Mouse (Mus musculus): Measurements from ENCODE around the gene Rnls. TPM values are rescaled to one million over a fixed set of nuclear protein-coding genes. Genes with fewer than 3 reads are reported as not detected.
A peak's percentile ranks its signal among the peaks of the same experiment; 100 is the strongest.
"Not testable (repeated sequence)": the region's sequence is repeated elsewhere in the genome, so short reads cannot be mapped to it uniquely, and the experiment has no call there.

The Rnls gene
- polyA plus RNA-seq (2012; rRNA removed) (0.22 and 0.29 TPM in 2 replicates), polyA plus RNA-seq (2014; fragmentation: Nextera tagmentation; extraction: Ambion mirVana) (1.0 and 1.2 TPM in 2 replicates)

- Histone ChIP-seq H3K4me2 (ENCODE audit: low read depth) (peak within 1 kb of the TSS; percentile 71), H3K9ac (replicated peaks) (peak within 1 kb of the TSS; percentile 63), H3K36me3 (replicated peaks; ENCODE audit: control insufficient read depth, insufficient read depth, low read depth) (no peaks in the 10 kb centered on the region), H3K27me3 (ENCODE audit: control insufficient read depth, insufficient read depth, low read length) (no peaks in the 10 kb centered on the region), H3K4me1 (replicated peaks; ENCODE audit: control insufficient read depth in 2 of 2, insufficient read depth in 2 of 2, low read length in 1 of 2) (no peaks in the 10 kb centered on the region), H3K27ac (no peak within 1 kb of the TSS), H3K4me3 (ENCODE audit: insufficient read depth in 1 of 2, low read depth in 2 of 2, low read length in 2 of 2) (peak within 1 kb of the TSS; percentile 54 to 77), H3K9me3 (ENCODE audit: control insufficient read depth, low read length) (no peaks in the 10 kb centered on the region)
- WGBS (ENCODE audit: insufficient replicate concordance) = under 1% methylated on average over 40 of the region's 48 CpGs
- peak; percentile 95 for ATAC-seq (ENCODE audit: insufficient read depth)
- TF ChIP-seq CTCF (IDR thresholded peaks at IDR 0.05; ENCODE audit: low read depth) (peak; percentile 2; the same call in 1 of the 2 replicates), EP300 (IDR thresholded peaks at IDR 0.05; ENCODE audit: low read depth) (no peak)
- peak; percentile 45 to 49 (median 47) for DNase-seq (ENCODE audit: low read depth in 3 of 3, low spot score in 3 of 3)
These were observed at the start of gene Rnls for GRCm38 (mm10) chr19:33391651-33392382. Gene Rnls (minus strand): TSS chr19:33392295.

GRCm38 (mm10) chr19:33429457-33429856, 37.4 kb upstream of the Rnls start:
- DNase-seq (ENCODE audit: low read depth in 3 of 3, low spot score in 3 of 3) = no peak
- WGBS (ENCODE audit: insufficient replicate concordance) = 12% methylated on average over 2 of the region's 2 CpGs
- H3K9me3 ChIP-seq (ENCODE audit: control insufficient read depth, low read length) = no peaks in the 10 kb centered on the region
- ATAC-seq (ENCODE audit: insufficient read depth) = no peak
- no peak overlapping the region for H3K9ac ChIP-seq (replicated peaks)
- no peaks in the 10 kb centered on the region for H3K36me3 ChIP-seq (replicated peaks; ENCODE audit: control insufficient read depth, insufficient read depth, low read depth)
- no peak overlapping the region for H3K4me2 ChIP-seq (ENCODE audit: low read depth)
- no peak overlapping the region for H3K27ac ChIP-seq
- H3K4me1 ChIP-seq (replicated peaks; ENCODE audit: control insufficient read depth in 2 of 2, insufficient read depth in 2 of 2, low read length in 1 of 2) = no peaks in the 10 kb centered on the region
- H3K4me3 ChIP-seq (ENCODE audit: insufficient read depth in 1 of 2, low read depth in 2 of 2, low read length in 2 of 2) = no peak overlapping the region
- no peaks in the 10 kb centered on the region for H3K27me3 ChIP-seq (ENCODE audit: control insufficient read depth, insufficient read depth, low read length)
- no peak for TF ChIP-seq CTCF (IDR thresholded peaks at IDR 0.05; ENCODE audit: low read depth)
- TF ChIP-seq EP300 (IDR thresholded peaks at IDR 0.05; ENCODE audit: low read depth) = no peak

- not testable (repeated sequence) for H3K4me1 ChIP-seq (replicated peaks; ENCODE audit: control insufficient read depth in 2 of 2, insufficient read depth in 2 of 2, low read length in 1 of 2); H3K27me3 ChIP-seq (ENCODE audit: control insufficient read depth, insufficient read depth, low read length); H3K36me3 ChIP-seq (replicated peaks; ENCODE audit: control insufficient read depth, insufficient read depth, low read depth); H3K4me2 ChIP-seq (ENCODE audit: low read depth); H3K9ac ChIP-seq (replicated peaks); DNase-seq (ENCODE audit: low read depth in 3 of 3, low spot score in 3 of 3); H3K9me3 ChIP-seq (ENCODE audit: control insufficient read depth, low read length); H3K27ac ChIP-seq; ATAC-seq (ENCODE audit: insufficient read depth); H3K4me3 ChIP-seq (ENCODE audit: insufficient read depth in 1 of 2, low read depth in 2 of 2, low read length in 2 of 2)
- 62% methylated on average over 9 of the region's 9 CpGs for WGBS (ENCODE audit: insufficient replicate concordance)
These were observed 27.3 kb upstream of the Rnls start for GRCm38 (mm10) chr19:33419368-33419767.

GRCm38 (mm10) chr19:33380825-33381224, 11.3 kb downstream of the Rnls start:
- H3K27ac ChIP-seq = no peak overlapping the region
- H3K4me3 ChIP-seq (ENCODE audit: insufficient read depth in 1 of 2, low read depth in 2 of 2, low read length in 2 of 2) = no peak overlapping the region
- WGBS (ENCODE audit: insufficient replicate concordance) = 55% methylated on average over 2 of the region's 2 CpGs
- H3K9me3 ChIP-seq (ENCODE audit: control insufficient read depth, low read length) = no peaks in the 10 kb centered on the region
- DNase-seq (ENCODE audit: low read depth in 3 of 3, low spot score in 3 of 3) (no peak), ATAC-seq (ENCODE audit: insufficient read depth) (no peak)
- H3K9ac ChIP-seq (replicated peaks) = no peak overlapping the region
- H3K4me1 ChIP-seq (replicated peaks; ENCODE audit: control insufficient read depth in 2 of 2, insufficient read depth in 2 of 2, low read length in 1 of 2) = no peaks in the 10 kb centered on the region
- no peak overlapping the region for H3K4me2 ChIP-seq (ENCODE audit: low read depth)
- no peak for TF ChIP-seq CTCF (IDR thresholded peaks at IDR 0.05; ENCODE audit: low read depth)
- TF ChIP-seq EP300 (IDR thresholded peaks at IDR 0.05; ENCODE audit: low read depth) = no peak
- no peaks in the 10 kb centered on the region for H3K27me3 ChIP-seq (ENCODE audit: control insufficient read depth, insufficient read depth, low read length)
- H3K36me3 ChIP-seq (replicated peaks; ENCODE audit: control insufficient read depth, insufficient read depth, low read depth) = no peaks in the 10 kb centered on the region

GRCm38 (mm10) chr19:33380386-33380785, 11.7 kb downstream of the Rnls start:
- no peaks in the 10 kb centered on the region for H3K36me3 ChIP-seq (replicated peaks; ENCODE audit: control insufficient read depth, insufficient read depth, low read depth)
- no peak overlapping the region for H3K9ac ChIP-seq (replicated peaks)
- WGBS (ENCODE audit: insufficient replicate concordance) = 10% methylated on average over 3 of the region's 3 CpGs
- H3K9me3 ChIP-seq (ENCODE audit: control insufficient read depth, low read length) = no peaks in the 10 kb centered on the region
- H3K4me1 ChIP-seq (replicated peaks; ENCODE audit: control insufficient read depth in 2 of 2, insufficient read depth in 2 of 2, low read length in 1 of 2) = no peaks in the 10 kb centered on the region
- H3K4me3 ChIP-seq (ENCODE audit: insufficient read depth in 1 of 2, low read depth in 2 of 2, low read length in 2 of 2) = no peak overlapping the region
- H3K27me3 ChIP-seq (ENCODE audit: control insufficient read depth, insufficient read depth, low read length) = no peaks in the 10 kb centered on the region
- no peak for TF ChIP-seq EP300 (IDR thresholded peaks at IDR 0.05; ENCODE audit: low read depth)
- peak; percentile 32; the same call in 1 of the 2 replicates for TF ChIP-seq CTCF (IDR thresholded peaks at IDR 0.05; ENCODE audit: low read depth)
- DNase-seq (ENCODE audit: low read depth in 3 of 3, low spot score in 3 of 3) = peak in 1 of 3 experiments; percentile 1
- no peak overlapping the region for H3K27ac ChIP-seq
- ATAC-seq (ENCODE audit: insufficient read depth) = no peak
- no peak overlapping the region for H3K4me2 ChIP-seq (ENCODE audit: low read depth)
